Mouse (Mus musculus): ENCODE measurements around the gene Ppp3ca.

Gene Ppp3ca

GRCm38 (mm10) chr3:136749951-136750350 lies 80.0 kb downstream of the Ppp3ca start:
- TF ChIP-seq POU5F1 (IDR thresholded peaks at IDR 0.05; ENCODE audit: borderline replicate concordance, low read length): no peak
- Histone ChIP-seq H3K9me3 (ENCODE audit: low read length) (no peaks in the 10 kb centered on the region), H3K4me1 (replicated peaks; ENCODE audit: low read depth, low read length) (no peaks in the 10 kb centered on the region), H3K27me3 (ENCODE audit: insufficient read depth, low read length) (no peaks in the 10 kb centered on the region), H3K36me3 (ENCODE audit: insufficient read depth, low read length) (no peaks in the 10 kb centered on the region), H3K4me3 (replicated peaks; ENCODE audit: low read length) (no peak overlapping the region)

GRCm38 (mm10) chr3:136752126-136752716 lies 82.3 kb downstream of the Ppp3ca start:
- Histone ChIP-seq H3K27me3 (ENCODE audit: insufficient read depth, low read length) (no peaks in the 10 kb centered on the region), H3K36me3 (ENCODE audit: insufficient read depth, low read length) (no peaks in the 10 kb centered on the region), H3K4me3 (replicated peaks; ENCODE audit: low read length) (no peak overlapping the region), H3K4me1 (replicated peaks; ENCODE audit: low read depth, low read length) (no peaks in the 10 kb centered on the region), H3K9me3 (ENCODE audit: low read length) (no peaks in the 10 kb centered on the region)
- TF ChIP-seq POU5F1 (IDR thresholded peaks at IDR 0.05; ENCODE audit: borderline replicate concordance, low read length) (no peak), NANOG (IDR thresholded peaks at IDR 0.05; ENCODE audit: borderline replicate concordance, low read length) (no peak), CTCF (conservative IDR thresholded peaks at IDR 0.05; ENCODE audit: low read length) (no peak)

GRCm38 (mm10) chr3:136756137-136756536 lies 86.2 kb downstream of the Ppp3ca start:
- TF ChIP-seq CTCF (conservative IDR thresholded peaks at IDR 0.05; ENCODE audit: low read length): no peak
- TF ChIP-seq NANOG (IDR thresholded peaks at IDR 0.05; ENCODE audit: borderline replicate concordance, low read length): no peak
- no peak for TF ChIP-seq POU5F1 (IDR thresholded peaks at IDR 0.05; ENCODE audit: borderline replicate concordance, low read length)
- H3K9me3 ChIP-seq (ENCODE audit: low read length): no peaks in the 10 kb centered on the region
- no peaks in the 10 kb centered on the region for H3K36me3 ChIP-seq (ENCODE audit: insufficient read depth, low read length)
- peaks cover 6% of the 10 kb centered on the region; the same call in 1 of the 2 replicates for H3K4me1 ChIP-seq (replicated peaks; ENCODE audit: low read depth, low read length)
- no peaks in the 10 kb centered on the region for H3K27me3 ChIP-seq (ENCODE audit: insufficient read depth, low read length)
- H3K4me3 ChIP-seq (replicated peaks; ENCODE audit: low read length): no peak overlapping the region

GRCm38 (mm10) chr3:136759446-136759845 lies 89.5 kb downstream of the Ppp3ca start:
- TF ChIP-seq NANOG (IDR thresholded peaks at IDR 0.05; ENCODE audit: borderline replicate concordance, low read length) (no peak), CTCF (conservative IDR thresholded peaks at IDR 0.05; ENCODE audit: low read length) (no peak), POU5F1 (IDR thresholded peaks at IDR 0.05; ENCODE audit: borderline replicate concordance, low read length) (no peak)
- H3K4me1 ChIP-seq (replicated peaks; ENCODE audit: low read depth, low read length): peaks cover 6% of the 10 kb centered on the region; the same call in 1 of the 2 replicates
- H3K27me3 ChIP-seq (ENCODE audit: insufficient read depth, low read length): no peaks in the 10 kb centered on the region
- H3K9me3 ChIP-seq (ENCODE audit: low read length): no peaks in the 10 kb centered on the region
- no peaks in the 10 kb centered on the region for H3K36me3 ChIP-seq (ENCODE audit: insufficient read depth, low read length)
- H3K4me3 ChIP-seq (replicated peaks; ENCODE audit: low read length): no peak overlapping the region

GRCm38 (mm10) chr3:136761292-136761978 lies 91.5 kb downstream of the Ppp3ca start:
- Histone ChIP-seq H3K4me3 (replicated peaks; ENCODE audit: low read length) (no peak overlapping the region), H3K36me3 (ENCODE audit: insufficient read depth, low read length) (no peaks in the 10 kb centered on the region), H3K9me3 (ENCODE audit: low read length) (no peaks in the 10 kb centered on the region), H3K4me1 (replicated peaks; ENCODE audit: low read depth, low read length) (peaks cover 6% of the 10 kb centered on the region; the same call in 1 of the 2 replicates), H3K27me3 (ENCODE audit: insufficient read depth, low read length) (no peaks in the 10 kb centered on the region)
- TF ChIP-seq CTCF (conservative IDR thresholded peaks at IDR 0.05; ENCODE audit: low read length): no peak
- TF ChIP-seq NANOG (IDR thresholded peaks at IDR 0.05; ENCODE audit: borderline replicate concordance, low read length): no peak
- TF ChIP-seq POU5F1 (IDR thresholded peaks at IDR 0.05; ENCODE audit: borderline replicate concordance, low read length): no peak

GRCm38 (mm10) chr3:136761979-136762341 lies 92.0 kb downstream of the Ppp3ca start:
- H3K9me3 ChIP-seq (ENCODE audit: low read length): no peaks in the 10 kb centered on the region
- H3K4me3 ChIP-seq (replicated peaks; ENCODE audit: low read length): no peak overlapping the region
- H3K27me3 ChIP-seq (ENCODE audit: insufficient read depth, low read length): no peaks in the 10 kb centered on the region
- no peaks in the 10 kb centered on the region for H3K36me3 ChIP-seq (ENCODE audit: insufficient read depth, low read length)
- peaks cover 6% of the 10 kb centered on the region; the same call in 1 of the 2 replicates for H3K4me1 ChIP-seq (replicated peaks; ENCODE audit: low read depth, low read length)
- no peak for TF ChIP-seq CTCF (conservative IDR thresholded peaks at IDR 0.05; ENCODE audit: low read length)
- TF ChIP-seq POU5F1 (IDR thresholded peaks at IDR 0.05; ENCODE audit: borderline replicate concordance, low read length): no peak
- TF ChIP-seq NANOG (IDR thresholded peaks at IDR 0.05; ENCODE audit: borderline replicate concordance, low read length): no peak

GRCm38 (mm10) chr3:136763717-136764270 lies 93.9 kb downstream of the Ppp3ca start:
- Histone ChIP-seq H3K9me3 (ENCODE audit: low read length) (no peaks in the 10 kb centered on the region), H3K27me3 (ENCODE audit: insufficient read depth, low read length) (no peaks in the 10 kb centered on the region), H3K4me1 (replicated peaks; ENCODE audit: low read depth, low read length) (peaks cover 8% of the 10 kb centered on the region; the same call in 1 of the 2 replicates), H3K36me3 (ENCODE audit: insufficient read depth, low read length) (no peaks in the 10 kb centered on the region), H3K4me3 (replicated peaks; ENCODE audit: low read length) (no peak overlapping the region)
- TF ChIP-seq NANOG (IDR thresholded peaks at IDR 0.05; ENCODE audit: borderline replicate concordance, low read length) (no peak), CTCF (conservative IDR thresholded peaks at IDR 0.05; ENCODE audit: low read length) (no peak), POU5F1 (IDR thresholded peaks at IDR 0.05; ENCODE audit: borderline replicate concordance, low read length) (no peak)

- H3K4me1 ChIP-seq (replicated peaks; ENCODE audit: low read depth, low read length): peaks cover 7% of the 10 kb centered on the region; the same call in 1 of the 2 replicates
- TF ChIP-seq NANOG (IDR thresholded peaks at IDR 0.05; ENCODE audit: borderline replicate concordance, low read length) (no peak), POU5F1 (IDR thresholded peaks at IDR 0.05; ENCODE audit: borderline replicate concordance, low read length) (no peak), CTCF (conservative IDR thresholded peaks at IDR 0.05; ENCODE audit: low read length) (no peak)
- no peaks in the 10 kb centered on the region for H3K9me3 ChIP-seq (ENCODE audit: low read length)
- H3K4me3 ChIP-seq (replicated peaks; ENCODE audit: low read length): no peak overlapping the region
- H3K36me3 ChIP-seq (ENCODE audit: insufficient read depth, low read length): no peaks in the 10 kb centered on the region
- no peaks in the 10 kb centered on the region for H3K27me3 ChIP-seq (ENCODE audit: insufficient read depth, low read length)
Measured at GRCm38 (mm10) chr3:136765569-136765968, 95.6 kb downstream of the Ppp3ca start.
